Mouse (Mus musculus): ENCODE data around the gene Myb.

DNA sequence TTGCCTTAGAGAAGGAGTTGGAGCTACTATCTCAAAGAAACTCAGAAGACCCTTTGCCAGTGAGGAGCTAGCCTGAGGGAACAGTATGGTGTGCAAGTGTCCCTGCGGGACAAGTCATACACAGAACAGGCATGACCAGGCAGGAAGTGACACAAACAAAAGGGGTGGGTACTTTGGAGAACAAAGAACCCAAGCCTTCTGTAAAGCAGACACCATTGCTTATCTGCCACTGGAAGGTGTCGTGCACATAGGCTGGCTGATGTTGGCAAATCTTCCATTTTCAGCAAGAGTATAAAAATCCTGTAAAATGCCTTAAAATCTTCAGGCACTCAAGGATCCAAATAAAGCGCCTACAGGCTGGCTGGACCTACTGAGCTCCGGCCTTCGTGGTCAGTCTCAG, 25.9 kb upstream of the Myb start:
- TF ChIP-seq CTCF (IDR thresholded peaks at IDR 0.05; ENCODE audit: low read depth) (no peak), EP300 (IDR thresholded peaks at IDR 0.05; ENCODE audit: low read depth) (no peak)
